Mouse (Mus musculus) hindbrain, embryonic 16.5 days (tissue): ENCODE data around the gene Phgr1. TPM values are rescaled to one million over a fixed set of nuclear protein-coding genes. Genes with fewer than 3 reads are reported as not detected.

Experiments used
- ATAC-seq: fragments of 200-750 bp; cut with Nextera tagmentation; 2 replicates; pipeline ENCODE4 v1.8.0; 2017; ENCODE audit warnings: moderate TSS enrichment, moderate library complexity
- H3K27ac ChIP-seq: fragments of 300-500 bp; sonication (generic); 2 replicates; pipeline ENCODE4 v1.5.1; 2014; ENCODE audit warnings: low read depth, mild to moderate bottlenecking, control low read depth, low read length, moderate library complexity
- H3K27me3 ChIP-seq: fragments of 300-500 bp; sonication (generic); replicated peaks from 2 replicates; pipeline ENCODE4 v1.6.1; 2014; ENCODE audit warnings: low read length; ENCODE audit not compliant: control insufficient read depth, insufficient read depth
- H3K36me3 ChIP-seq: fragments of 300-500 bp; sonication (generic); 2 replicates; pipeline ENCODE4 v1.6.1; 2014; ENCODE audit warnings: mild to moderate bottlenecking, low read length, moderate library complexity, mixed read lengths; ENCODE audit not compliant: control insufficient read depth, insufficient read depth
- H3K4me1 ChIP-seq: fragments of 300-500 bp; sonication (generic); 2 replicates; pipeline ENCODE4 v1.6.1; 2014; ENCODE audit warnings: low read depth, low read length; ENCODE audit not compliant: control insufficient read depth, insufficient read depth
- H3K4me2 ChIP-seq: fragments of 300-500 bp; sonication (generic); 2 replicates; pipeline ENCODE4 v1.6.1; 2014; ENCODE audit warnings: mild to moderate bottlenecking, low read length, control low read depth, moderate library complexity
- H3K4me3 ChIP-seq: fragments of 300-500 bp; sonication (generic); 2 replicates; pipeline ENCODE4 v1.5.1; 2014; ENCODE audit warnings: mild to moderate bottlenecking, low read length, control low read depth, moderate library complexity
- H3K9ac ChIP-seq: fragments of 300-500 bp; sonication (generic); 2 replicates; pipeline ENCODE4 v1.6.1; 2014; ENCODE audit warnings: low read depth, mild to moderate bottlenecking, control low read depth, low read length, moderate library complexity
- H3K9me3 ChIP-seq: fragments of 300-500 bp; sonication (generic); 2 replicates; pipeline ENCODE4 v1.6.1; 2014; ENCODE audit warnings: mild to moderate bottlenecking, low read length, moderate library complexity; ENCODE audit not compliant: control insufficient read depth
- WGBS: fragments of 180-500 bp; shearing (Covaris S2); extraction: QIAGEN DNeasy Blood & Tissue Kit; methylation state at CpG from one replicate; pipeline ENCODE4 v1.1.7; 2014; 5-methylcytosine and 5-hydroxymethylcytosine counted together
- polyA plus RNA-seq: library from polyadenylated mRNA; unstranded; fragments of >200 nt; fragmentation: Nextera tagmentation; extraction: Ambion mirVana; gene quantifications from 2 replicates; pipeline ENCODE4 v1.2.1, GENCODE M21; 2015

The Phgr1 gene
- polyA plus RNA-seq, 1 experiment from 2014 or later: not detected

DNA sequence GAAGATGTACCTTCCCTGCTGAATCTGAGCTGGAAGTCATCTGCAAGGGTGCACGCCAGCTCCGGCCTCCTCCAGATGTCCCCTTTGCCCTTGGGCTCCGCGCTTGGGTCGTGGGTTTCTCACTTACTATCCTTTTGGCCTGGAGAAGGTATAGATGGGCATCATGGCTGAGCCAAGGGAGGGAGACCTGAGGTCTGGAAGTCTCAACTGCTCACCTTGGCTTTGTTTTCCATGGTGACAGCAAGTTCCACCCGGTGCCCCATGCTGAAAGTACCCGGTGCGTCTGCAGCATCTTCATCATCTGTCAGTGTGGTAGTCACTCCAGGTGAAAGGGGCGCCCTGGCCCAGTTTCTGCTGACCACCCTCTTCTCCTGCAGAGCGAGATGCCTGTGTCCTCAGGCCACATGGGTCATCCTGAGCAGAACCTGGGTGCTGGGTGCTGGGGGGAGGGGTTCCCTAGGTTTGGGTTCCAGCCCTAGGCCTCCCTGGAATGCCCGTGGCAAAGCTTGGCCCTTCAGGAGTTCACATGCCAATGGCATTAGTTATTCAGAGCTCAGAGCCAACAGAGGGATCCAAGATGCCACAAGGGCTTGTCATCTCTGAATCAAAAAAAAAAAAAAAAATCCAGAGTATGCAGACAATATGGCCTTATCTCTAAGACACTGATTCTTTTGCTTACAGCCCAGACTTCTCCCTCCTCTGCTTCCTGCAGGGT lies 12.1 kb upstream of the Phgr1 start:
- no peak for ATAC-seq
- Histone ChIP-seq H3K4me2 (no peak overlapping the region), H3K4me3 (no peak overlapping the region), H3K9me3 (no peaks in the 10 kb centered on the region), H3K36me3 (no peaks in the 10 kb centered on the region), H3K27me3 (no peaks in the 10 kb centered on the region), H3K27ac (no peak overlapping the region; the same call in 1 of the 2 replicates), H3K4me1 (peaks cover 31% of the 10 kb centered on the region), H3K9ac (0 out of 2 replicates have a peak overlapping the region, but pooled peaks have one; percentile 39)
- 86% methylated on average over 11 of the region's 11 CpGs for WGBS

DNA sequence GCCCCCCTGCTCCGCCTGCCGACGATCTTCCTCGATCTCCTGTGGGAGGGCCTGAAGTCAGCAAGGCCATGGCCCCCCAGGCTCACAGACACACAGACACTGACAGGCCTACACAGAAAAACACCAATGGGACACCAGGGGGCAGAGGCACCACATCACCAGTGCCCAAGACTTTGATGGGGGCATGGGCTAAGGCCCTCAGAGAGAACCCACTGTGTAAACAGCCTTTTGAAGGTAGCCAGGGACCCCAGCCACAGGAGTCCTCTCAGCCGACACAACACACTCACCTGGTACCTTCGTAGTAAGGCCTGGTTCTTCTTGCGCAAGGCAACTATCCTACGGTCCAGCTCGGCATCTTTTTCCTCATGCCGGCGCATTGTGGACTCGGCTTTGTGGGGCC lies 11.2 kb upstream of the Phgr1 start:
- ATAC-seq: no peak
- H3K9ac ChIP-seq: peak overlapping the region; percentile 66
- H3K4me3 ChIP-seq: no peak overlapping the region
- 79% methylated on average over 12 of the region's 12 CpGs for WGBS
- H3K36me3 ChIP-seq: no peaks in the 10 kb centered on the region
- H3K27me3 ChIP-seq: no peaks in the 10 kb centered on the region
- peak overlapping the region; percentile 91 for H3K27ac ChIP-seq
- H3K4me1 ChIP-seq: peaks cover 31% of the 10 kb centered on the region
- peak overlapping the region; percentile 51 for H3K4me2 ChIP-seq
- H3K9me3 ChIP-seq: no peaks in the 10 kb centered on the region

- H3K27me3 ChIP-seq: no peaks in the 10 kb centered on the region
- peak within 1 kb of the TSS; percentile 20 for H3K4me3 ChIP-seq
- H3K9me3 ChIP-seq: no peaks in the 10 kb centered on the region
- peak within 1 kb of the TSS; percentile 91 for H3K27ac ChIP-seq
- WGBS: 2% methylated on average over 29 of the region's 29 CpGs
- no peaks in the 10 kb centered on the region for H3K36me3 ChIP-seq
- peak within 1 kb of the TSS; percentile 51 for H3K4me2 ChIP-seq
- peak within 1 kb of the TSS; percentile 66 for H3K9ac ChIP-seq
- peak; percentile 81 for ATAC-seq
- H3K4me1 ChIP-seq: peaks cover 31% of the 10 kb centered on the region
Measured at GRCm38 (mm10) chr2:118761906-118762783, 10.4 kb upstream of the Phgr1 start, which contains the start of gene Ccdc9b. Gene Ccdc9b, minus strand, starts transcription at chr2:118762661.

GRCm38 (mm10) chr2:118762784-118763148 lies 9.8 kb upstream of the Phgr1 start:
- no peak overlapping the region for H3K4me3 ChIP-seq
- peak overlapping the region; percentile 51 for H3K4me2 ChIP-seq
- H3K9me3 ChIP-seq: no peaks in the 10 kb centered on the region
- H3K27ac ChIP-seq: peak overlapping the region; percentile 91
- H3K9ac ChIP-seq: peak overlapping the region; percentile 66
- no peaks in the 10 kb centered on the region for H3K36me3 ChIP-seq
- H3K4me1 ChIP-seq: peaks cover 31% of the 10 kb centered on the region
- no peaks in the 10 kb centered on the region for H3K27me3 ChIP-seq
- WGBS: 10% methylated on average over 10 of the region's 10 CpGs
- no peak for ATAC-seq

GRCm38 (mm10) chr2:118763469-118763868 lies 9.1 kb upstream of the Phgr1 start:
- WGBS: 64% methylated on average over 7 of the region's 7 CpGs
- no peak overlapping the region for H3K4me3 ChIP-seq
- no peaks in the 10 kb centered on the region for H3K9me3 ChIP-seq
- H3K27ac ChIP-seq: peak overlapping the region; percentile 91; the same call in 1 of the 2 replicates
- peaks cover 31% of the 10 kb centered on the region for H3K4me1 ChIP-seq
- ATAC-seq: no peak
- H3K9ac ChIP-seq: no peak overlapping the region
- H3K36me3 ChIP-seq: no peaks in the 10 kb centered on the region
- H3K27me3 ChIP-seq: no peaks in the 10 kb centered on the region
- H3K4me2 ChIP-seq: no peak overlapping the region

GRCm38 (mm10) chr2:118764094-118764831 lies 8.3 kb upstream of the Phgr1 start:
- no peaks in the 10 kb centered on the region for H3K9me3 ChIP-seq
- H3K4me2 ChIP-seq: peak overlapping the region; percentile 19; the same call in 1 of the 2 replicates
- no peaks in the 10 kb centered on the region for H3K27me3 ChIP-seq
- no peak overlapping the region for H3K27ac ChIP-seq
- no peaks in the 10 kb centered on the region for H3K36me3 ChIP-seq
- ATAC-seq: no peak
- no peak overlapping the region for H3K9ac ChIP-seq
- peaks cover 31% of the 10 kb centered on the region for H3K4me1 ChIP-seq
- 24% methylated on average over 11 of the region's 11 CpGs for WGBS
- no peak overlapping the region for H3K4me3 ChIP-seq

GRCm38 (mm10) chr2:118764875-118765274 lies 7.7 kb upstream of the Phgr1 start:
- no peak overlapping the region for H3K4me2 ChIP-seq
- no peak overlapping the region for H3K27ac ChIP-seq
- no peak overlapping the region for H3K4me3 ChIP-seq
- no peak overlapping the region for H3K9ac ChIP-seq
- ATAC-seq: no peak
- no peaks in the 10 kb centered on the region for H3K9me3 ChIP-seq
- no peaks in the 10 kb centered on the region; the same call in 1 of the 2 replicates for H3K27me3 ChIP-seq
- H3K36me3 ChIP-seq: no peaks in the 10 kb centered on the region
- 86% methylated on average over 5 of the region's 5 CpGs for WGBS
- peaks cover 31% of the 10 kb centered on the region for H3K4me1 ChIP-seq

DNA sequence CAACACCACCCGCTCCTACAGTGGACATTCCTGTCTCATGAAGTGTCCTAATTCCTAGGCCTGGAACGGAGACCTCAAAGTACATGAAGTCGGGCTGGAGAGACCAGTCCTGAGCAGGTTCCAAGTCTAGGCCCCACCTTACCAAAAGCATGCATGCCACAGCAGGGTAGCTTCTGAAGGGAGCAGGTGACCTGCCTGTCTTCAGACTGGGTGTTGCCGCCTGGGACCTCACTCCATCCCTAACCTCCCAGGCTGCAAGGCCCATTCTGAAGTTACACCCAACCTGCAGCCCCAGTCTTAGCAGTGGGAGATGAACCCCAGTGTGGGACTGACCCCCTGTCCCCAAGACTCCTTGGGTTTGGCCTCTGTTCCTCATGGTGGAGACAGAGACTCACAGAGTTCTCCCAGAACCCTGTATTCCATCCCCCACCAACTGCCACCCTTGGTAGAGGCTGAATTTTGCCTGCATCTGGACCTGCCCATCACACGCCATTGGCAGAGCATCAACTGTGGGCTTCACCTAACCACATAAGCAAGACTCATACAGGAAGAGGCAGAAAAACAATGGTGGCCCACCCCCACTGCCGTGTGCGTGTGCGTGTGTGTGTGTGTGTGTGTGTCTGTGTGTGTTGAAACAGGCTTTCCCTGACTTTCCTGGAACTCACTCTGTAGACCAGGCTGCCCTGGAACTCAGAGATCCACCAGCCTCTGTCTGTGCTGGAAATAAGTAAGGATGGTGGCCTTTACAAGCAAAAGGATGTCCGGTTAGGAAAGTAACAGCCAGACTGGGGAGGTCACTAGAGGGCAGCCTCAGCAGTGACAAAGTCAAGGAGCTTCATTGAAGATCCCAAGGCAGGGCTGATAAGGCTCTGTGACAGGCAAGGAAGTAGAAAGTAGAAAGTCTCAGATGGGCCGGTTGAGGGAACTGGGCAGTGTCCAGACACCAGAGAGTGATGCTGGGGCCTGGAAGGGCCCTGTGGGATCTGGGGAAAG lies 6.2 kb upstream of the Phgr1 start:
- Histone ChIP-seq H3K9me3 (no peaks in the 10 kb centered on the region), H3K27me3 (no peaks in the 10 kb centered on the region; the same call in 1 of the 2 replicates), H3K36me3 (no peaks in the 10 kb centered on the region), H3K4me1 (peaks cover 17% of the 10 kb centered on the region), H3K4me2 (no peak overlapping the region), H3K4me3 (no peak overlapping the region), H3K27ac (no peak overlapping the region), H3K9ac (no peak overlapping the region)
- no peak for ATAC-seq
- WGBS: 79% methylated on average over 10 of the region's 10 CpGs
